In genomic region chr11:24980193-24980665, GRCm38 (mm10) we compare ENCODE assay signal across 13 mouse cellular contexts.
A peak's percentile ranks its signal among the peaks of the same experiment; 100 is the strongest.
DNase-seq lines count a peak whose midpoint lies in the region; ATAC-seq and TF ChIP-seq lines count a peak whose summit lies in the region.
"Had no signal": no experiment of that assay in that cellular context is flagged by ENCODE, and none has a peak within 500 bp of the region (broad histone marks: within the 10 kb centered on the region; RNA-seq: fewer than 3 reads in every experiment).

No protein-coding gene starts in this region.

- no peak overlapping the region for H3K9ac ChIP-seq in forebrain, embryonic 15.5 days (replicated peaks)
- no peak overlapping the region for H3K9ac ChIP-seq in midbrain, embryonic 16.5 days (ENCODE audit: low read depth, low read length)
- no peak overlapping the region for H3K9ac ChIP-seq in liver, embryonic 11.5 days (ENCODE audit: low read depth, low read length)
- no peak overlapping the region for H3K9ac ChIP-seq in heart, embryonic 11.5 days (ENCODE audit: low read depth, low read length)
- H3K9ac ChIP-seq: lung, embryonic 15.5 days had no signal

- H3K4me3 ChIP-seq in layer of hippocampus, adult 2 months: peak overlapping the region; percentile 38
- H3K4me3 ChIP-seq in forebrain, embryonic 15.5 days: no peak overlapping the region
- no peak overlapping the region for H3K4me3 ChIP-seq in midbrain, embryonic 16.5 days (ENCODE audit: low read depth, low read length)
- no peak overlapping the region for H3K4me3 ChIP-seq in liver, embryonic 11.5 days (ENCODE audit: low read depth, low read length)
- no peak overlapping the region for H3K4me3 ChIP-seq in heart, embryonic 11.5 days (ENCODE audit: low read depth, low read length)
- H3K4me3 ChIP-seq: lung, embryonic 15.5 days had no signal

- no peak overlapping the region for H3K27ac ChIP-seq in layer of hippocampus, adult 2 months
- H3K27ac ChIP-seq in forebrain, embryonic 15.5 days (replicated peaks): peak overlapping the region; percentile 23
- H3K27ac ChIP-seq in midbrain, embryonic 16.5 days (ENCODE audit: low read length): no peak overlapping the region
- no peak overlapping the region for H3K27ac ChIP-seq in liver, embryonic 11.5 days (ENCODE audit: low read depth, low read length)
- H3K27ac ChIP-seq in heart, embryonic 11.5 days (ENCODE audit: low read depth, low read length): no peak overlapping the region
- H3K27ac ChIP-seq: lung, embryonic 15.5 days had no signal

- TF ChIP-seq CTCF in layer of hippocampus, adult 2 months (conservative IDR thresholded peaks at IDR 0.05): no peak

- peak; percentile 81 for ATAC-seq in forebrain, embryonic 15.5 days (replicated peaks)
- 0 out of 2 replicates have a peak, but pooled peaks have one; percentile 34 for ATAC-seq in midbrain, embryonic 16.5 days
- ATAC-seq in liver, embryonic 11.5 days (replicated peaks; ENCODE audit: low FRiP score): no peak
- no peak for ATAC-seq in heart, embryonic 11.5 days (replicated peaks; ENCODE audit: insufficient number of reproducible peaks, low FRiP score, low TSS enrichment)

- no peaks in the 10 kb centered on the region for H3K36me3 ChIP-seq in forebrain, embryonic 15.5 days
- no peaks in the 10 kb centered on the region for H3K36me3 ChIP-seq in midbrain, embryonic 16.5 days (ENCODE audit: control insufficient read depth, insufficient read depth, low read length)
- H3K36me3 ChIP-seq in liver, embryonic 11.5 days (ENCODE audit: control insufficient read depth, insufficient read depth, low read length): no peaks in the 10 kb centered on the region
- H3K36me3 ChIP-seq in heart, embryonic 11.5 days (ENCODE audit: control insufficient read depth, insufficient read depth, low read length): no peaks in the 10 kb centered on the region
- H3K36me3 ChIP-seq: lung, embryonic 15.5 days had no signal

- peak overlapping the region; percentile 24; the same call in 1 of the 2 replicates for H3K4me2 ChIP-seq in forebrain, embryonic 15.5 days (replicated peaks)
- H3K4me2 ChIP-seq in midbrain, embryonic 16.5 days (ENCODE audit: low read length): no peak overlapping the region
- H3K4me2 ChIP-seq in liver, embryonic 11.5 days: no peak overlapping the region
- no peak overlapping the region for H3K4me2 ChIP-seq in heart, embryonic 11.5 days
- H3K4me2 ChIP-seq: lung, embryonic 15.5 days had no signal

- WGBS in forebrain, embryonic 15.5 days: 40% methylated on average over 9 of the region's 9 CpGs
- 64% methylated on average over 9 of the region's 9 CpGs for WGBS in midbrain, embryonic 16.5 days
- WGBS in liver, embryonic 11.5 days: 72% methylated on average over 9 of the region's 9 CpGs
- WGBS in heart, embryonic 11.5 days (ENCODE audit: insufficient replicate concordance): 79% methylated on average over 9 of the region's 9 CpGs

- H3K4me1 ChIP-seq in forebrain, embryonic 15.5 days: peaks cover 31% of the 10 kb centered on the region
- peaks cover 8% of the 10 kb centered on the region; the same call in 1 of the 2 replicates for H3K4me1 ChIP-seq in midbrain, embryonic 16.5 days (ENCODE audit: control insufficient read depth, insufficient read depth, low read length)
- no peaks in the 10 kb centered on the region for H3K4me1 ChIP-seq in liver, embryonic 11.5 days (replicated peaks; ENCODE audit: control insufficient read depth, insufficient read depth, low read length)
- H3K4me1 ChIP-seq in heart, embryonic 11.5 days (ENCODE audit: control insufficient read depth, insufficient read depth, low read length): peaks cover 3% of the 10 kb centered on the region; the same call in 1 of the 2 replicates

- no peaks in the 10 kb centered on the region for H3K27me3 ChIP-seq in forebrain, embryonic 15.5 days
- no peaks in the 10 kb centered on the region for H3K27me3 ChIP-seq in midbrain, embryonic 16.5 days (ENCODE audit: control insufficient read depth, insufficient read depth, low read depth, low read length)
- H3K27me3 ChIP-seq in liver, embryonic 11.5 days (replicated peaks; ENCODE audit: control insufficient read depth, insufficient read depth, low read length): no peaks in the 10 kb centered on the region
- H3K27me3 ChIP-seq in heart, embryonic 11.5 days (ENCODE audit: control insufficient read depth, insufficient read depth, low read length): no peaks in the 10 kb centered on the region
- H3K27me3 ChIP-seq: lung, embryonic 15.5 days had no signal

- no peaks in the 10 kb centered on the region for H3K9me3 ChIP-seq in forebrain, embryonic 15.5 days
- no peaks in the 10 kb centered on the region for H3K9me3 ChIP-seq in midbrain, embryonic 16.5 days (replicated peaks; ENCODE audit: control insufficient read depth, low read length, poor library complexity, severe bottlenecking)
- no peaks in the 10 kb centered on the region for H3K9me3 ChIP-seq in liver, embryonic 11.5 days (ENCODE audit: control insufficient read depth, low read length)
- no peaks in the 10 kb centered on the region for H3K9me3 ChIP-seq in heart, embryonic 11.5 days (replicated peaks; ENCODE audit: control insufficient read depth, low read length)
- H3K9me3 ChIP-seq: lung, embryonic 15.5 days had no signal

- no peak for DNase-seq in layer of hippocampus, adult 2 months (ENCODE audit: low spot score in 2 of 2)
- DNase-seq in layer of hippocampus, postnatal 25 days (ENCODE audit: extremely low spot score in 1 of 2, low spot score in 1 of 2): no peak
- peak; percentile 84 for DNase-seq in cerebellum, adult 18-20 months
- no peak for DNase-seq in liver, embryonic 11.5 days (ENCODE audit: low spot score)
- DNase-seq: adrenal gland, adult 8-10 months; heart, adult 11 months; heart, postnatal 4 days; kidney, adult 9 months; retina, postnatal 1 day had no signal

Comparison
In these comparisons a context has a peak if more than half of its experiments do, and no peak if none do; other contexts are left out.
1. DNase-seq: peak in cerebellum, adult 18-20 months (2 of 2); none in layer of hippocampus, adult 2 months (0 of 2), layer of hippocampus, postnatal 25 days (0 of 2) and liver, embryonic 11.5 days (single experiment).
2. ATAC-seq: peak in forebrain, embryonic 15.5 days (single experiment) and midbrain, embryonic 16.5 days (single experiment); none in liver, embryonic 11.5 days (single experiment) and heart, embryonic 11.5 days (single experiment).